Mouse (Mus musculus) kidney, embryonic 14.5 days (tissue): ENCODE results near the gene Aptx. TPM values are rescaled to one million over a fixed set of nuclear protein-coding genes. Genes with fewer than 3 reads are reported as not detected.

Experiments
- ATAC-seq: fragments of 200-750 bp; cut with Nextera tagmentation; 2 replicates; pipeline ENCODE4 v1.8.0; 2017; ENCODE audit warnings: moderate number of reproducible peaks, mild to moderate bottlenecking, moderate TSS enrichment, moderate library complexity; ENCODE audit not compliant: low FRiP score, low TSS enrichment
- H3K27ac ChIP-seq: fragments of 300-500 bp; sonication (generic); 2 replicates; pipeline ENCODE4 v1.5.1; 2014; ENCODE audit warnings: low read depth, mild to moderate bottlenecking, low read length, moderate library complexity, mixed read lengths
- H3K27me3 ChIP-seq: fragments of 300-500 bp; sonication (generic); 2 replicates; pipeline ENCODE4 v1.6.1; 2014; ENCODE audit warnings: mild to moderate bottlenecking, low read length; ENCODE audit not compliant: control insufficient read depth, insufficient read depth
- H3K36me3 ChIP-seq: fragments of 300-500 bp; sonication (generic); 2 replicates; pipeline ENCODE4 v1.6.1; 2014; ENCODE audit warnings: low read length, mixed read lengths; ENCODE audit not compliant: control insufficient read depth, insufficient read depth
- H3K4me1 ChIP-seq: fragments of 300-500 bp; sonication (generic); 2 replicates; pipeline ENCODE4 v1.6.1; 2014; ENCODE audit warnings: low read length, mixed read lengths; ENCODE audit not compliant: control insufficient read depth, insufficient read depth
- H3K4me2 ChIP-seq: fragments of 300-500 bp; sonication (generic); replicated peaks from 2 replicates; pipeline ENCODE4 v1.6.1; 2014; ENCODE audit warnings: low read depth, mild to moderate bottlenecking, low read length
- H3K4me3 ChIP-seq: fragments of 300-500 bp; sonication (generic); 2 replicates; pipeline ENCODE4 v1.5.1; 2014; ENCODE audit warnings: mild to moderate bottlenecking, low read length
- H3K9ac ChIP-seq: fragments of 300-500 bp; sonication (generic); 2 replicates; pipeline ENCODE4 v1.6.1; 2014; ENCODE audit warnings: low read depth, mild to moderate bottlenecking, low read length, moderate library complexity
- H3K9me3 ChIP-seq: fragments of 300-500 bp; sonication (generic); 2 replicates; pipeline ENCODE4 v1.6.1; 2016; ENCODE audit warnings: low read length; ENCODE audit not compliant: control insufficient read depth
- WGBS: fragments of 180-500 bp; shearing (Covaris S2); extraction: QIAGEN DNeasy Blood & Tissue Kit; methylation state at CpG from one replicate; pipeline ENCODE4 v1.1.7; 2014; 5-methylcytosine and 5-hydroxymethylcytosine counted together
- polyA plus RNA-seq: library from polyadenylated mRNA; unstranded; fragments of >200 nt; fragmentation: Nextera tagmentation; extraction: Ambion mirVana; gene quantifications from 2 replicates; pipeline ENCODE4 v1.2.1, GENCODE M21; 2014

Aptx gene
- polyA plus RNA-seq, 1 experiment from 2014 or later: 31.9 TPM

DNA sequence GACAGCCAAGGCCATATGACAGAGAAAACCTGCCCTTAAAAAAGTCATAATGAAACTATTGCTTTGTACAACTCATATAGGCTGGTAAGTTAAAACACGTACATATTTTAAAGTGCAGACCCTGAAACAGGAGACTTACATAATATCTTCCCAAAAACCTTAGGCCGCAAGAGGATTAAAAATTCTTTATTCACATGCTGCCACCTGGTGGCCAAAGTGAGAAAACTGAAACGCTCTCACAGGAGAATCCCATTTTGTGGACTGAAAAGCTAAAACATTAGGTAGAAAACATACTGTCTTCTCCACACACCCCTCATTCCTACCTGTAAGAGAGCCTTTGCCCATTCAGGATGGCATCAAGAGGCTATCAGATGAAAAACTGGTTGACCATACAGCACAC lies 21.1 kb downstream of the Aptx start:
- 0 out of 2 replicates have a peak, but pooled peaks have one; percentile 4 for ATAC-seq
- Histone ChIP-seq H3K27ac (no peak overlapping the region), H3K4me1 (no peaks in the 10 kb centered on the region), H3K9ac (no peak overlapping the region), H3K9me3 (no peaks in the 10 kb centered on the region), H3K4me2 (no peak overlapping the region), H3K4me3 (no peak overlapping the region), H3K36me3 (peaks cover 12% of the 10 kb centered on the region), H3K27me3 (no peaks in the 10 kb centered on the region)
- 20% methylated on average over 3 of the region's 3 CpGs for WGBS

DNA sequence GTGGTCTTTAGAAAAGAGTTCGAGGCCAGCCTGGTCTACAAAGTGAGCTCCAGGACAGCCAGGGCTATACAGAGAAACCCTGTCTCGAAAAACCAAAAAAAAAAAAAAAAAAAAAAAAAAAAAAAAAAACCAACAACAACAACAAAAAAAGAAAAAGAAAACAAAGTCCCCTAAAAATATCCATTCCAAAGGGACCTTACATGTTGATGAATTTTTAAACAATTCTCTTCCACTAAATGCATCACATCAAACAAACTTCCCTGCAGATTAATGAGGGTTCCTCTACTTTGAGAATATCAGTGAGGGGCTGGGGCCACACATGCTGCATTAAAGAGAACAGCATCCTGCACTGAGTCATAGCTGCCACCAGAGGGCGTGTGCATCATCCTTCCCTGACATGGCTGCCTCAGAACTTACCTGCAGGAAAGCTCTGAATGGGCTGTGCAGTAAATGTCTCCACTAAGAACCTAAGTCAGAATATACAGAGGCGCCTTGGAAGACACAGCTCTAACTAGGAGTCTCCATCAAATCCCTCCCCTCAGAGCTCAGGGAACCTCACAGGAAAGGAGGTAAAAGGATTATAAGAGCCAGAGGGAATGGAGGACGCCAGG lies 22.6 kb downstream of the Aptx start:
- Histone ChIP-seq H3K4me3 (no peak overlapping the region), H3K9me3 (no peaks in the 10 kb centered on the region), H3K4me2 (no peak overlapping the region), H3K9ac (no peak overlapping the region), H3K36me3 (no peaks in the 10 kb centered on the region), H3K4me1 (no peaks in the 10 kb centered on the region), H3K27me3 (no peaks in the 10 kb centered on the region), H3K27ac (no peak overlapping the region)
- no peak for ATAC-seq
- WGBS: 61% methylated on average over 5 of the region's 5 CpGs

- Histone ChIP-seq H3K4me3 (no peak overlapping the region), H3K9me3 (no peaks in the 10 kb centered on the region), H3K36me3 (no peaks in the 10 kb centered on the region), H3K4me2 (no peak overlapping the region), H3K9ac (no peak overlapping the region), H3K27ac (no peak overlapping the region), H3K27me3 (no peaks in the 10 kb centered on the region), H3K4me1 (no peaks in the 10 kb centered on the region)
- 42% methylated on average over 5 of the region's 5 CpGs for WGBS
- ATAC-seq: peak; percentile 44; the same call in 1 of the 2 replicates
Observed at GRCm38 (mm10) chr4:40677132-40677531, 25.9 kb downstream of the Aptx start.

DNA sequence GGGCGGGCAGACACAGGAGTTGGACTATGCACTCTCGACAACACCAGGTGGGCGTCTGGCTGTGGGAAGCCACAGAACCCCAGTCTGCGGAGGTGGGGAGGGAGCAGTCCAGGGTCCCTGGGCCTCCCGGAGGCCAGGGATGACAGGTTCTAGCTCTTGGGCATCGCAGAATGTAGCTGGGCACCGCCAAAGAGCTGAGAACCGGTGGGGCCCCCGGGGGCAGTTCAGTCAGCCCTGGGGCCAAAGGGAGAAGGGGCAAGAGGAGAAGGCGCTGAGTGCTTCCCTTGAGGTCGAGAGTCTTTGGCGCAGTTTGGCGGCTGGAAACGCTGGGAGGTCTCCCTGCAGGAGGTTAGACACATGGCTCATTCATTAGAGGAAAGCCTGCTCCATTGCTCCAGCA lies 26.7 kb downstream of the Aptx start:
- peak overlapping the region; percentile 22 for H3K4me2 ChIP-seq
- whole genome bisulfite sequencing: 21% methylated on average over 14 of the region's 14 CpGs
- no peaks in the 10 kb centered on the region for H3K27me3 ChIP-seq
- H3K9ac ChIP-seq: 0 out of 2 replicates have a peak overlapping the region, but pooled peaks have one; percentile 12
- no peak overlapping the region for H3K4me3 ChIP-seq
- H3K9me3 ChIP-seq: no peaks in the 10 kb centered on the region
- no peak for ATAC-seq
- no peak overlapping the region for H3K27ac ChIP-seq
- no peaks in the 10 kb centered on the region for H3K4me1 ChIP-seq
- H3K36me3 ChIP-seq: no peaks in the 10 kb centered on the region

- Histone ChIP-seq H3K36me3 (no peaks in the 10 kb centered on the region), H3K4me1 (no peaks in the 10 kb centered on the region), H3K4me3 (no peak overlapping the region), H3K9me3 (no peaks in the 10 kb centered on the region), H3K9ac (no peak overlapping the region), H3K4me2 (no peak overlapping the region), H3K27me3 (no peaks in the 10 kb centered on the region), H3K27ac (no peak overlapping the region)
- 89% methylated on average over 5 of the region's 5 CpGs for WGBS
- ATAC-seq: no peak
Observed at GRCm38 (mm10) chr4:40673526-40673925, 29.5 kb downstream of the Aptx start.

- WGBS: 70% methylated on average over 9 of the region's 9 CpGs
- Histone ChIP-seq H3K9ac (no peak overlapping the region), H3K4me2 (no peak overlapping the region), H3K27ac (no peak overlapping the region), H3K27me3 (no peaks in the 10 kb centered on the region), H3K9me3 (peaks cover 5% of the 10 kb centered on the region; the same call in 1 of the 2 replicates), H3K4me1 (no peaks in the 10 kb centered on the region), H3K4me3 (no peak overlapping the region), H3K36me3 (no peaks in the 10 kb centered on the region)
- no peak for ATAC-seq
Observed at GRCm38 (mm10) chr4:40666237-40667012, 36.6 kb downstream of the Aptx start.

- H3K4me3 ChIP-seq: no peak overlapping the region
- ATAC-seq: no peak
- WGBS: 93% methylated on average over 2 of the region's 2 CpGs
- no peaks in the 10 kb centered on the region for H3K27me3 ChIP-seq
- H3K4me2 ChIP-seq: no peak overlapping the region
- H3K9me3 ChIP-seq: no peaks in the 10 kb centered on the region
- no peaks in the 10 kb centered on the region for H3K36me3 ChIP-seq
- H3K9ac ChIP-seq: no peak overlapping the region
- H3K27ac ChIP-seq: no peak overlapping the region
- no peaks in the 10 kb centered on the region for H3K4me1 ChIP-seq
Observed at GRCm38 (mm10) chr4:40651055-40651454, 51.9 kb downstream of the Aptx start.

DNA sequence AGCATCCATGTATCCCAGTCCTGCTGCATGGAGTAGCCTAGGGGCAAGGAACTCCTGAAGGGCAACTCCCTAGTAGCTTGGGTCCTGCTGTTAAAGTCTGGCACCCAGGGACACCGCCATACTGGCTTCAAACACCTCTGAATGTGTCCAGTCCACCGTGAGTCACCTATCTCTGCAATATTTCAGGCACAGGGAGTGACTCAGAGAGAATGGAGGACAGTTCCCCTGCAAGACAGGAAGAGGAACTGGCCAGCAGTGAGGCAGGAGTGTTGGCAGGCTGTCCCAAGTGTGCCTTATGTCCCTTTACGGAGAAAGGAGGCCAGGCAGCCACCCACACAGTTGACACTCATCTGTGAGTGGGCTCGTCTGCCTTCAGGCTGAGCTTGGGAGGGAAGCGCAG lies 53.9 kb downstream of the Aptx start:
- Histone ChIP-seq H3K4me3 (no peak overlapping the region), H3K27me3 (no peaks in the 10 kb centered on the region), H3K9me3 (no peaks in the 10 kb centered on the region), H3K36me3 (no peaks in the 10 kb centered on the region), H3K27ac (no peak overlapping the region), H3K9ac (no peak overlapping the region), H3K4me1 (no peaks in the 10 kb centered on the region), H3K4me2 (no peak overlapping the region)
- 77% methylated on average over 5 of the region's 5 CpGs for WGBS
- no peak for ATAC-seq

DNA sequence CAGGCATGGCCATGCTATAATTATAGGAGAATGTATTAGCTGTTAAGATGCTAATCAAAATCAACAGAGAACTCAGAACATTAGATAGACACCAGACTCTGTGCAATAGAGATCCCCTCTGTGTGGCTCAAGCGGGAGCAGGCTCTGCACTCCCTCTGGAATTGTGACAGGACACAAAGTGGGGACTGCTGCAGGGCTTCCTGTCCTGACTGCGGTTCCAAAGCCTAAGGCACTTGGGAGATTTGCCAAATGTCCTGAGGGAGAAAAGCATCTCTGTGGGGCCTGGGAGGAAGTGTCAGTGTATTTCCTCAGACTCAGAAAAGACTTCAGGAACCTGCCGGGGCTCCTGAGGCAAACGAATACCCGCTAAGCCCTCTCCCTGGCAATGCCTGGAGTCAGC lies 59.4 kb downstream of the Aptx start:
- no peak overlapping the region; the same call in 1 of the 2 replicates for H3K9ac ChIP-seq
- no peak overlapping the region for H3K4me3 ChIP-seq
- no peak overlapping the region for H3K27ac ChIP-seq
- H3K9me3 ChIP-seq: no peaks in the 10 kb centered on the region
- H3K27me3 ChIP-seq: no peaks in the 10 kb centered on the region
- no peak for ATAC-seq
- 63% methylated on average over 5 of the region's 5 CpGs for WGBS
- no peak overlapping the region for H3K4me2 ChIP-seq
- H3K4me1 ChIP-seq: no peaks in the 10 kb centered on the region
- no peaks in the 10 kb centered on the region for H3K36me3 ChIP-seq
